Mouse (Mus musculus): Measurements from ENCODE around the gene Trmt11.

- no peak for TF ChIP-seq CTCF (IDR thresholded peaks at IDR 0.05; ENCODE audit: insufficient read depth, low read length)
- TF ChIP-seq POLR2A (IDR thresholded peaks at IDR 0.05; ENCODE audit: borderline replicate concordance, extremely low read depth, low read depth, low read length) = no peak
These were observed 62.1 kb downstream of the Trmt11 start for GRCm38 (mm10) chr10:30538538-30538815.
